Mouse (Mus musculus): ENCODE measurements around the gene Psmc5.
"Not testable (repeated sequence)": the region's sequence is repeated elsewhere in the genome, so short reads cannot be mapped to it uniquely, and the experiment has no call there.

Psmc5 gene

GRCm38 (mm10) chr11:106255685-106256451, at the start of gene Psmc5, which contains the start of gene Ftsj3:
Gene Psmc5, plus strand, starts transcription at chr11:106256154.
Gene Ftsj3, minus strand, starts transcription at chr11:106256079.
- DNase-seq (ENCODE audit: low spot score in 2 of 2) = peak; percentile 97 to 98

- no peak for DNase-seq (ENCODE audit: low spot score in 2 of 2)
Measured at GRCm38 (mm10) chr11:106212771-106213170, 43.2 kb upstream of the Psmc5 start.

- no peak for DNase-seq (ENCODE audit: low spot score in 2 of 2)
Measured at GRCm38 (mm10) chr11:106214856-106215255, 41.1 kb upstream of the Psmc5 start.

- no peak for DNase-seq (ENCODE audit: low spot score in 2 of 2)
Measured at GRCm38 (mm10) chr11:106215450-106215859, 40.5 kb upstream of the Psmc5 start.

- peak; percentile 79 to 92 for DNase-seq (ENCODE audit: low spot score in 2 of 2)
Measured at GRCm38 (mm10) chr11:106215927-106216729, 39.8 kb upstream of the Psmc5 start, which contains the start of gene Ccdc47. Gene Ccdc47, minus strand, starts transcription at chr11:106216344.

- peak; percentile 75 to 86 for DNase-seq (ENCODE audit: low spot score in 2 of 2)
Measured at GRCm38 (mm10) chr11:106216730-106217490, 39.0 kb upstream of the Psmc5 start, which contains the start of gene Ddx42. Gene Ddx42, plus strand, starts transcription at chr11:106216926.

- no peak for DNase-seq (ENCODE audit: low spot score in 2 of 2)
Measured at GRCm38 (mm10) chr11:106220603-106221002, 35.4 kb upstream of the Psmc5 start.

- not testable (repeated sequence) for DNase-seq (ENCODE audit: low spot score in 2 of 2)
Measured at GRCm38 (mm10) chr11:106233978-106234377, 22.0 kb upstream of the Psmc5 start.

- DNase-seq (ENCODE audit: low spot score in 2 of 2) = no peak
Measured at GRCm38 (mm10) chr11:106246834-106247233, 9.1 kb upstream of the Psmc5 start.

- DNase-seq (ENCODE audit: low spot score in 2 of 2) = no peak
Measured at GRCm38 (mm10) chr11:106249326-106249725, 6.6 kb upstream of the Psmc5 start.

- no peak for DNase-seq (ENCODE audit: low spot score in 2 of 2)
Measured at GRCm38 (mm10) chr11:106254767-106255166, 1.2 kb upstream of the Psmc5 start.

- DNase-seq (ENCODE audit: low spot score in 2 of 2) = no peak
Measured at GRCm38 (mm10) chr11:106255174-106255573, 780 bp upstream of the Psmc5 start.

GRCm38 (mm10) chr11:106256775-106257174, 821 bp downstream of the Psmc5 start:
- DNase-seq (ENCODE audit: low spot score in 2 of 2) = no peak

GRCm38 (mm10) chr11:106260826-106261450, 5.0 kb downstream of the Psmc5 start:
- DNase-seq (ENCODE audit: low spot score in 2 of 2) = no peak

GRCm38 (mm10) chr11:106263963-106264362, 8.0 kb downstream of the Psmc5 start:
- no peak for DNase-seq (ENCODE audit: low spot score in 2 of 2)

GRCm38 (mm10) chr11:106264988-106265387, 9.0 kb downstream of the Psmc5 start:
- no peak for DNase-seq (ENCODE audit: low spot score in 2 of 2)

- no peak for DNase-seq (ENCODE audit: low spot score in 2 of 2)
Measured at GRCm38 (mm10) chr11:106265570-106265969, 9.6 kb downstream of the Psmc5 start.

- DNase-seq (ENCODE audit: low spot score in 2 of 2) = no peak
Measured at GRCm38 (mm10) chr11:106266431-106266830, 10.5 kb downstream of the Psmc5 start.

GRCm38 (mm10) chr11:106267311-106267852, 11.4 kb downstream of the Psmc5 start:
- no peak for DNase-seq (ENCODE audit: low spot score in 2 of 2)

GRCm38 (mm10) chr11:106267871-106268270, 11.9 kb downstream of the Psmc5 start:
- DNase-seq (ENCODE audit: low spot score in 2 of 2) = no peak

All from frontal cortex, postnatal 25 days (tissue).